Mouse (Mus musculus): ENCODE results near the gene Aldh9a1. TPM values are rescaled to one million over a fixed set of nuclear protein-coding genes. Genes with fewer than 3 reads are reported as not detected.

The Aldh9a1 gene
- polyA plus RNA-seq, 1 experiment from 2014 or later = 29.5 TPM

GRCm38 (mm10) chr1:167414846-167415245, 65.1 kb downstream of the Aldh9a1 start:
- no peak overlapping the region for H3K9ac ChIP-seq (replicated peaks)
- 0 out of 2 replicates have a peak, but pooled peaks cover 5% of the 10 kb centered on the region for H3K27me3 ChIP-seq
- no peak overlapping the region for H3K4me3 ChIP-seq
- ATAC-seq (replicated peaks) = peak; percentile 38; the same call in 1 of the 2 replicates
- H3K4me2 ChIP-seq (replicated peaks) = no peak overlapping the region
- H3K36me3 ChIP-seq = no peaks in the 10 kb centered on the region
- H3K9me3 ChIP-seq = no peaks in the 10 kb centered on the region
- no peak overlapping the region for H3K27ac ChIP-seq (replicated peaks)
- 2% methylated on average over 7 of the region's 7 CpGs for WGBS
- no peaks in the 10 kb centered on the region for H3K4me1 ChIP-seq

Small RNA genes within 50 kb of the gene (microRNA-seq; reads per million reads assigned to microRNA genes)
- 0.66 reads per million for gene Gm25911

Other genes starting within 250 kb of the Aldh9a1 start
- 64.7 and 68.2 TPM in 2 replicates for gene Uck2, start 64.7 kb upstream of the Aldh9a1 start, polyA plus RNA-seq (2015; fragmentation: Nextera tagmentation; extraction: Ambion mirVana)
- 68.1 and 69.0 TPM in 2 replicates for gene Tmco1, start 41.6 kb upstream of the Aldh9a1 start, polyA plus RNA-seq (2015; fragmentation: Nextera tagmentation; extraction: Ambion mirVana)
- gene Mgst3, start 43.9 kb downstream of the Aldh9a1 start, polyA plus RNA-seq (2015; fragmentation: Nextera tagmentation; extraction: Ambion mirVana) = 95.3 and 98.6 TPM in 2 replicates
- gene Lrrc52, start 116.8 kb downstream of the Aldh9a1 start, polyA plus RNA-seq (2015; fragmentation: Nextera tagmentation; extraction: Ambion mirVana) = not detected in 2 replicates
- gene Rxrg, start 248.4 kb downstream of the Aldh9a1 start, polyA plus RNA-seq (2015; fragmentation: Nextera tagmentation; extraction: Ambion mirVana) = 29.5 and 32.8 TPM in 2 replicates

All from forebrain, embryonic 15.5 days (tissue).